Mouse (Mus musculus) cerebellum, adult 18-20 months (tissue): ENCODE data around the gene Ccdc186.
"Not testable (repeated sequence)": the region's sequence is repeated elsewhere in the genome, so short reads cannot be mapped to it uniquely, and the experiment has no call there.

Experiments
- DNase-seq, 2 experiments: peaks; one replicate each; pipeline ENCODE4 v3.0.0; 2021

The Ccdc186 gene

DNA sequence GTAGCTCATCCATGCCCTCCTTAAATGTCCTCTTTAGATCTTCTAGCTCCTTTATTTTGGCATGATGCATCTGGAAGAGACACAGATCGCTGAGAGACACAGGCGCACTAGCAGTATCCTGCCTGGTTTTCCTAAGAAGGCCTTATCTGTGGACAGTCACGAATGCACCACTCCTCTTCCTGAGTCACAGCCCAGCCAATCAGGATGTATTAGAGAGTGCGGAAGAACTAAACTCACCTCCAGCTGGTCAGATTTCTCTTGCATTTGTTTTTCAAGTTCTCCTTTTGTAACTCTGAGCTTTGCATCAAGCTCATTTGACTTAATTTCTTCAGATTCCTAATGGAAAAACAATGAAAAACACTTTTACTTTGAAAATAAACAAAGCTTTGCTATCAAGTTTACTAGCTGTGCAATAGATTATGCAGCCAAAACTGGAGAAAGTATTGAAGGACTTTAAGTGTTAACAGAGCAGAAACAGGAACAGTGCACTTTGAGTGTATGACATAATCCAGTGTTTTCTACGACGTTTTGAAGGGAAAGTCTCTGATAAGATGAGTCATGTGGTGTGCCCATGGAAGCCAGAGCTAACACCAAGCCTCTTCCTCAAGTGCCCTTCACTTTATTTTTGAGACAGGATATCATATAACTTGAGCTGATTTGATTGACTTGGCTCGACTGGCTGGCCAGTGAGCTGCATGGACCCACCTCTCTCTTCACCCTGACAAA, 20.9 kb downstream of the Ccdc186 start:
- no peak for DNase-seq

DNA sequence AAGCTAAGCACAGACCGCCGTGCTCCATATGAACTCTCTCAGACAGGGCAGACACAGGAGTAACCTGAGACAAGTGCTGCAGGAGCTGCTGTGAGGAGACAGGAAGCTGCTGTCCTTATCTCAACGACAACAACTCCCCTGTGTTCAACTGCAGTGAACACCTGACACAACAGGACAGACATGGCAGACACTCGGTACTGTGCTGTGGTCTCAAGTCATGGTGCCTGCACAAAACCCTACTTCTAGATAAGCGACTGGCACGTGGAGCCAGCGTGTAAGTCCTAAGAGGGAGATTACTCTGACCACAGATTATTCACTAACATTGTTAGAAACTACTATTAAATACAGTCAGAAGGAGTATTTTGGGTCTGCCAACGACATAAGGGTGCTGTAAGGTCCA, 21.8 kb downstream of the Ccdc186 start:
- DNase-seq, result no peak

DNA sequence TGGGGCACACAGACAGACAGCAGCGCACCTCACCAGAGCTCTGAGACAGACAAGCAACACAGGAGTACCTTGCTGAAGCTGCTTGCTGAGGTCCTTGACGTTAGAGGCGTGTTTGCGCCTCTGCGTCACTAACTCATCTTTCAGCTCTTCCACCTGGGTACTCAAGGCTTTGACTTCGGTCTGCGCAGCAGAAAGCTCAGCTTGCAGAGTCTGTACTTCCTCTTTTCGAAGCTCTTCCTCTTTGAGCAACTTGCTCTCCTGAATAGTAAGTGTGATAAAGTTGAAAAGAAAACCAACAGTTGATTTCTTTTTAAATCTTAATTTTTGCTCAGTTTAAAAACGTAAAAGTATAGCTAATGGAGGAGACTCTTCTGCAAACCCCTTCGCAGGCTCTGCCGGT, 24.6 kb downstream of the Ccdc186 start:
- no peak for DNase-seq

DNA sequence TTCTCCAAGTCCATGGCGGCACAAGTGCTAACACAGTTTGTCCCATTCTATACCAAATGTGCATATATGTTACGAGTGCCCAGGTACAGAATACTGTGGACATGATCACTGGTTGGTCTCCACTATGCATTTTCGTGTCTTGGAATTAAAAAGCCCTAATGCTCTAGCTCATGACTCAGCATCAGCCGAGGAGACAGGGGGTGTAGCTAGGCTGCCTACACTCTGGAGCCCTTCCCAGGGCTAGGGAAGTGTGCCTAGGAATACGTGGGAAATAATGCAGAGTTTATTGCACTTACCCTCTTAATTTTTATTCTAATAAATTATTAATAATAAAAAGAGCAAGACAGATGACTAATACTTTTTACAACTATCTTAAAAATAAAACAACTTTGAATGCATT, 33.0 kb downstream of the Ccdc186 start:
- DNase-seq, result no peak

DNA sequence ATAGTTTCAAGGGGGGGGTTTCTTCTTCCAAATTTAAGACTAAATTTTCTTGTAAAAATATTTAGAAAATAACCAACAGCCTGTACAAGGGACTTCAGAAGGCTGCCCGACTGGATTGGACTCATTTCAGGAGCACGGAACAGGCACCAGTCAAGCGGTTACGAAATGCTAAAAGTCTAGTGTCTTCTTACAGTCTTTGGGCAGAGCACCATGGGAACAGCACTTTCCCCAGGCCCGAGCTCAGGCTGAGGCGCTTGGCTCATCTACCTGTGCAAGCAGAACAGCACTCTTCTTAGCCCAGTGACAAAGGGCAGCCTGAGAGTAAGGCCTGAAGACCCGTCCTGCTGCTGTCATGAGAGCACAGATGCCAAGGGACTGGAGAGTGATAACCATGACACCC, 34.1 kb downstream of the Ccdc186 start:
- no peak for DNase-seq

DNA sequence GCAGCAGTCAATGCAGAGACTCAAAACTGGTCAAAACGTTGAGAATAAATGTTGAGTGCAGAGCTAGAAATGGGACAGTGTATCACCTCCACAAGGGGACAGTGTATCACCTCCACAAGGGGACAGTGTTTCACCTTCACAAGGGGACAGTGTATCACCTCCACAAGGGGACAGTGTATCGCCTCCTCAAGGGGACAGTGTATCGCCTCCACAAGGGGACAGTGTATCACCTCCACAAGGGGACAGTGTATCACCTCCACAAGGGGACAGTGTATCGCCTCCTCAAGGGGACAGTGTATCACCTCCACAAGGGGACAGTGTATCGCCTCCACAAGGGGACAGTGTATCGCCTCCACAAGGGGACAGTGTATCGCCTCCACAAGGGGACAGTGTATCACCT, 43.5 kb downstream of the Ccdc186 start:
- DNase-seq, result not testable (repeated sequence)

DNA sequence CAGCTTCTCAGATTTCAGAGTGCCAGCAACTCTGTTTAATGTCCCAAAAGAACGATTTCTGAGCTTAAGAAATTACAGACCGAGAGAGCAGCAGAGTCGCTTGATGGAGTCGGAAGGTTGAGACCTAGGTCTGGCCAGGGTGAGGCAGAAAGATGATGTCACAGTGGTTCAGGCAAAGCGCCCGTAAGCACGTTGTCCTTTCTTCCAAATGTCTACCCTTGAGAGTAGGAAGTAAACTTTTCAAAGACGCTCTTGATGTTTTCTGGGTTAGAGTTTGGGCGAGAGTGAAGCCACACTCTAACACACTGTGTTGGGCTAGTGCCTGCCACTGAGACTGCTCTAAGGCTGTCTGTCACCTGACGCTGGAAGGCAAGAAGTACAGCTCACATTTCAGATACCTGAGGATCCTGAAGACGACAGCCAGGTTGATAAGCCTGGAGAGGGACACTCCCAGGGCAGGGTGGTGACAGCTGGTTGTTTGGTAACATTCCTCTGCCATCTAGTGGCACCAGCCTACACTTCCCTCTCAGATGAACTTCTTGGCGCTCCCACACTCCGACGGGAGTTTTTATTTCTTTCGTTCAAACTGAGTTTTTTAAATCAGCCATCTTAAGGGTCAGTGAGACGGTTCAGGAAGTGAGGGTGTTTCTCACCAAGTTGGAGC, 45.1 kb downstream of the Ccdc186 start:
- DNase-seq, result peak; percentile 23 to 28

DNA sequence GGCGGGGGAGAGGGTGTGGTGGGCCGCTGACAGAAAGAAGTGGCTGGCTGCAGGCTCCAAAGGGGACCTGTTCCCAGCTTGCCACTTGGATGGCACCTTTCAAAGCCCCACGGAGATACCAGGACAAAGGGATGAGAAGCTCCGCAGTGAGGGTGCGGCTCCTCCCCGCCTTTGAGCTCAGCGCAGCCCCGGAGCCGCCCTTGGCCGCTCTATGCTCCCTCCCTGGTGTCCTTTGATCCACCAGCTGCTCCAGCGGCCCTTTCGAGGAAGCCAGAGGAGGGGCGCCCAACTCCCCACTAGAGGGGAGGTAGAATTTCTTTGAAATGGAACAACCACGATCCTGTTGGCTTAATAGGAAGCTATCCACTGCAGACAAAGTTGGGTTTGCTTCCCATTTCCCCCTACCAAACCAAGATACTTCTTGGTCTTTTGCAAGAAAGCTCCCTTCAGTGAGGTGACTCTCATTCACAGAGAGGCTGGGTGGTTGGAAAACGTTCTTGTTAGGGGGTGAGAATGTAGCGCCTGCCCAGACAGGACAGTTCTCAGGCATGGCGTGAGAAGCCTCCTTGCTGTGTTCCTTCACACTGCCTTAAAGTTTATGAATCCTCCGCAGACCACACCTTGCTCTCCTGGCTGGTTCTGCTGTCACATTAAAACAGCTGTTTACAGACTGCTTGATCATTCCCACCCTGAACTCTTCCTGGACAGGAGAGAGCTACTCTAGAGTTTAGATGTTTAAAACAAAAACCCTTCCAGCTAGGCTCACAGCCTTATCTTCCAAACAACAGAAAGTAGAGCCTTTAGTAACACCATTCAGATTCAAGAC, 45.9 kb downstream of the Ccdc186 start:
- no peak for DNase-seq

DNA sequence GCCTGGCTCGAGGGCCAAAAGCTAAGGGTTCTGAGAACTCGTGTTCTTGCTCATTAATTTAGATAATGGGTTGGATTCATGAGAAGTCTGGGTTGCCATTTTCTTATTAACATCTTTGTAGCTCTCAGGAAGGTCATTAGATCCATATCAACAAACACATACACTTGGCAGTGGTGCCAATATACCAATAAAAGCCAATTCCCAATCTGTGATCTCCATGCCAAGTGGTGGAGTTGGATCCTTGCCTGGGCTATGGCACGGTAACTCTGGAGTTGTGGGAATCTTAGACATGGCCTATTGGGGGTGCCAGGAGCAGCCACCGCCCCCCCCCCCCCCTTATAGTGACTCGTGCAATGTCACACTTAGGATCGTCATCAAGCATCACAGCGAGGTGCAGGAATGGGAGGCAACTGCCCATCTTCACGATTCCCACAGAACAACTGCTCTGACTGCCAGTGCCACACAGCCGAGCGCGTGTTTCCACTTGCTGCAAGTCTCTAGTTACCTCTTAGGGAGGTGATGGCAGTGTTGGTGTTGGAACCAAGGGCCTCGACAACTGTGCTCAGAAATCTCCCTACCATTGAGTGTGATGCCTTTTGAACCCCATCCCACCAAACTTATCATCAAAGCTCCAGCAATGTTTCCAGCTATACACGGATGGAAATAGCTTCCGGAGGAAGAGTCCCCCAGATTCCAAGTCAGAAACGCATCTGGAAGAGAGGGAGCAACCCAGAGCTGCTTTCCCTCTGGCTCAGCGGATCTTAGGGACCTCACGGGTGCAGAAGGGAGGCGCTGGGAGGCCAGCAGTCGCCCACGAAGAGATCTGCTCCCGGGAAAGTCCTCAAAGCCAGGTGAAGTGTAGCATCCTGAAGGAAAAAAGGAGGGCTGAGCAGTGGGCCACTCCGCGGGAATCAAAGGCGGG, 46.8 kb downstream of the Ccdc186 start:
- no peak for DNase-seq

DNA sequence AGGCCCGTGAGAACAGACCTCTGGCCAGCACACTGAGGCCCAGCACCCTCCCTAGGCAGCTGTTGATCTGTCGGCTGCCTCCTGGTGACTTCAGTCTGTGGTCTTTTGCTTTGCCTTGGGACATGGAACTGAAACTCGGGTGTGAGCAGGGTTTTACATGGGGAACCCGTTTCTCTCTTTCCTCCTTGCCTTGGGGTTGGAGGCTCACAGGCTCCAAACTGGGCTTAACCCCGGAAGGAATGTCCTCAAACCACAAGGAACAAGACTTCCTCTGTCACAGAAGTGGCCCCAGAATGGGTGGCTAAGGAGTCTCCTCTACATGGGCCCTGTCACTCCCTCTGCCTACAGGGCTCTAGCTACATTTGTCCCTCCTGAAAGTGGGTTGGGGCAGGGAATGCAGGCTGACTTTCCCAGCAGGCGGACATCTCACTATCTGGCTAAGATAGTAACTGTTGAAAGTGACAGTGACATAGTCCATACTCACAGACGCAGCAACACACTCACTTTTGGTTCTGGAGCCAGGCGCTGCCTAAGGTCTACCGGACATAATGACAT, 47.5 kb downstream of the Ccdc186 start:
- no peak for DNase-seq

DNA sequence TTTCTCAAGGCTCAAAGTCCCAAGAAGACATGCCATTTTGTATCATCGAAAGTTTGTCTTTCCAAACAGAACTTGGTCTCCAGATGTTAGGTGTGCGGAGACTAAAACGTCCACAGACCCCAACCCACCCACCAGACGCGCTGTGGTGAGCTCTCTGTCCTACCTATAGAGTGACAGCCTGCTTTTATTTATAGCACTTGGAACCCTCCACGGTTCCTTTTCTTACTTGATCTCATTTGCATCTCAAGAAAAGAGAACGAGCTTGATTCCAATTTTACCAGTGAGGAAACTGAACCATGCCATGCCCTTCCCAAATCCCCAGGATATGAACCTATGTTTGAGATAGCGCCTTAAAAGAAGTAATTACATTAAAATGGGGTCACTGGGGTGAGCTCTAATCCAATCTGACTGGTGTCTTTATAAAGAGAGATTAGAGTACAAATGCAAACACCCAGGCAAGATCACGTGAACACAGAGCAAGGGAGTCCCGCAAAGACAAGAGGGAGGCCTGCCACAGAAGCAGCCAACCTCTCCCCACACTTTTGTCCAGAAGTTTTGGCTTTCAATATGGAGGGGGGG, 48.5 kb downstream of the Ccdc186 start:
- no peak for DNase-seq

DNA sequence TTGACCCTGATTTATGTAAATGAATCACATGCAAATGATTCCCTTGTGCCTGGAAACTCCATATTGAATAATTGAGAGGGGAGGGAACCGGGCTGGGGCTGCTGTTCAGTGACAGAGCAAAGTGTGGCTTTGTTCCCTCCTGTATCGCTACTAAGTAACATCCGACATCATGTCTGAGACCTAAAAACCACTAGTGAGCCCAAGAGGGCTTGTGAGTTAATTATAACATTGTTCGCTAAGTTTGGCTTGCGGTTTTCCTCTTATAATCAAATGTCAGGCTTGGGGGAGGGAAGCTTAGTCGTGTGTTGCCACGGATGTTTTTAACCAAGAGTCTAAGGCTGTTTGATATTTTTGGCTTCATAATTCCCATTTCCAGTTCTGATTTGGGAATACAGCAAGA, 49.8 kb downstream of the Ccdc186 start:
- DNase-seq, result no peak

DNA sequence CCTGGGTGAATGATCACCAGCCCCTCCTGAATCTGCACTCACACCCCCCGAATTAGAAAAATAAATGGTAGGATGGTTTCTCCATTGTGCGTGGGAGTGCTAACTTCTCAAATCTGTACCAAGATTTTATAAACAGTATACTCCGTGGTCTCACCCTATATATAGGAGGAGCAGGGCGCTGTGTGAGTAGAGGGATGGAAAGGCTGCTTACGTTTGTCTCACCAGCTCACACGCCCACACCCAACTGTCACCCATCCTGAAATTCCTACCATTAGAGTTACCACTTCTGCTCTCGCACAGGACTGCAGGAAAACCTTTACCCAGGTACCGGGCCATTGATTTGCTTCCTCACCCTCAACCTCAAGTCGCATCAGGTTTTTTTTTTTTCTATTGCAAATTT, 53.0 kb downstream of the Ccdc186 start:
- no peak for DNase-seq

DNA sequence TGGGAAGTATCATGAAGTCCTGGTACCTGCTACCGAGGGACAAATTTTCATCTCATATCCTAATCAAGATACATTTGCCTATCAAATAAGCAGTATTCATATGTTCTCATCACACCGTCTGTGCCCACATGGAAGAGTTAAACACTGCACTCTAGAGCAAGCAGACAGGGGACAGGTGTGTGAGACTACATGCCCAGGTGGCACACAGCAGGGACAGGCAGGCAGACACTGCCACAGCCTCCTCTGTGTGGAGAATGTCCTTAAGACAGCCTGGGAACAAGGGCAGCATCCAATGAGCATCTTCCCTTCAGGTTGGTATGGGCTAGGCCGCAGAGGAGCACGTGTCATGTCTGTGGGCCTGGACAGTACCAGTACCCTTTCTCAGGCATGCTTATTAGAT, 59.3 kb downstream of the Ccdc186 start:
- DNase-seq, result peak; percentile 27 to 46

DNA sequence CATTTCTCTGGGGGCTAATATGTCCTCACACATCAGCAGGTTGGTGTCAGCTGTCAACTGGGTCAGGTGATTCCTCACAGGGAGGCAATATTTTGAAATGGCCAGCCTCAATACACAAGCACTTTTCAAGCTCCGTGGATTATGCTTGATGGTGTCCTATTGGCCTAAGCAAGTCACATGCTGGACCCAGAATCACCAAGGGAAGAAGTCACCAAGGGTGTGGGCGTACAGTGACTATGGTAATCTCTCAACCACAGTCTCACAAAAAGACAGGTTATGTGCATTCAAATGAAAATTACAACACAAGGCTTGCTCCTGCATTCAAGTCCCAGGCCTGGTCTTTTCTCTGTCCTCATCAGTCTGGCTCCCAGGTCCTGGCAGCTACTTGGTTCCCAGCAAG, 60.3 kb downstream of the Ccdc186 start:
- no peak for DNase-seq

DNA sequence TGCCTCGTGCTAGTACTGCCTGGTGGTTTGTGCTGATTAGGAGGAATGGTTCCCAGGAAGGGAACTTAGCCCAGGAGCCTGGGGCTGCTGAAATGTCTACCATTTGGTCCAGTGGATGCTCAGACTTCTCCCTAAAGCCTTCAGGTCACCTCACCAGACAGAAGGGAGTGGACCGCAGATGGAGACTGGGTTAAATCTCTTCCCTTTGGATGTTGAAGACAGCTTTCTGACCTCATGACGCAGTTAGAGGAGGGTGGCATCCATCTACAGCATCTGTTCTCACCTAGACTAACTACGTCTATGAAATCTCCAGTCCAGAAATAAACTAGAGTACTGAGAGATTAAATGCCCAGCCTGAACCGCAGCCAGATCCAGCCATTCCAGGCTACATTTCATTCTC, 60.9 kb downstream of the Ccdc186 start:
- no peak for DNase-seq

DNA sequence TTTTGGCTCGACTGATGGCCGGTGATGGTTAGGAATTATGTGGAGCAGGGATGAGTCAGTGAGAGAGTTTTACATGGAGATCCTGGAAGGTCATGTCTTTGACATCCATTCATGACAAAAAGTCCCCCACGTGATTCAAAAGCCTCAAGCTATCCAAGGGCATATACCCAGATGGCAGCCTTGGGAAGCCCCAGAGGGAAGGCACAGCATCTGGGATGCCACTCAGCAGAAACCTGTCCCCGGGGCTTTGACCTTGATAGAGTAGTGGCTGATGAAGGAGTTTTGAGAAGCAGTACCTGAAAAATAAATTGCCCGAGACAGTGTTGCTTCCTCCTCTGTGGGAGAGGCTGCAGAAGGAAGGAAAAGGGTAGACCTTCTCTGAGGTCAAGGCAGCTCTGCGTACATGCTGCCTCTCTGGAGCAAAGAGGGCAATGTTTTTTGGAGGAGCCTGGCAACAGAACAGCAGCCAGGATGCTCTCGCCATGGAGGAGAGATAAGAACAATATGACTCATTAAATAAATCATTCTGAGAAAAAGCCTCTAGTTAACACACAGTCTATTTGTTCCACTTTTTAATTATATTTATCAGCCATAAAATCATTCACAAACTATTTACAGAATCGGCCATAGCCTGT, 61.6 kb downstream of the Ccdc186 start:
- no peak for DNase-seq

DNA sequence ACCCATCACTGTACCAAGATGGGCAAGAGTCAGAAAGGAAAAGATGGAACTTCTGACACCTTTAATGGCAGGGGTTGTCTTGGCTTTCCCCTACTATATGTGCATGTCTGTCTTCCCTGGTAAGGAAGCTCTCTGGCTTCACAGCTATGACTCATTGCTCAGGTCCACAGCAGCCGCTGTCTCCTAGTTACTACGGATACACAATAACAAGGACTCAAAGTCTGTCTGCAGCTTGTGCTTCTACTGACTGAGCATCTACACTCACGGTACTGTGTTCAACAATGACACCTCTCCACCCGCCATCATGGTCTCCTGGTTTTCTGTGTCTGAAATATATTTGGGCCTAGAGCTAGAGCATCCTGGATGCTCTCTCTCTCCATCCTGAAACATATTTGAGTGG, 62.2 kb downstream of the Ccdc186 start:
- DNase-seq, result no peak

DNA sequence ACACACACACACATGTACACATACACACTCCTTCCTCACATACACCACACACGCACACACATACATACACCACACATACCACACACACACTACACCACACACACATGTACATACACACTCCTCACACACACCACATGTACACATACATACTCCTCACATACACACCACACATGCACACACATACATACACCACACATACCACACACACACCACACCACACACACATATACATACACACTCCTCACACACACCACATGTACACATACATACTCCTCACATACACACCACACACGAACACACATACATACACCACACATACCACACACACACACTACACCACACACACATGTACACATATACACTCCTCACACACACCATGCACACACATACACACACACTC, 63.7 kb downstream of the Ccdc186 start:
- no peak for DNase-seq

DNA sequence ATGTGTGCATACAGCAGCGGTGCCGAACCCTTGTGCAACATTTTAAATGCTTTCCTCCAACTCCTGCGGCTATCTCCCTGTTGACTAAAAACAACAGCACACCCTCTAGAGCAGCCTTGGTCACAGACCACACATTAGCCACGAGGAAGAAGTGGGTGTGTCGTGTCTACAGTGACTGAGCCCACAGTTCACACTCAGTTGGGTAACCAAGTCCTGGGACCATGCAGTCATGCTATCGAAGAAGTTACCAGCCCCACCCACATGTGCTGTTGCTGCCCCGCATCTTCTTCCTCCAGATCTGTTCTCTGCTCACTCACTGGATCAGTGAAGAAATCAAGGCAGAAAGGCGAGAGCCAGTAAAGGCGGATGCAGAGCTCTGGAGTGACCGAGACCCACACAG, 65.6 kb downstream of the Ccdc186 start:
- DNase-seq, result no peak

DNA sequence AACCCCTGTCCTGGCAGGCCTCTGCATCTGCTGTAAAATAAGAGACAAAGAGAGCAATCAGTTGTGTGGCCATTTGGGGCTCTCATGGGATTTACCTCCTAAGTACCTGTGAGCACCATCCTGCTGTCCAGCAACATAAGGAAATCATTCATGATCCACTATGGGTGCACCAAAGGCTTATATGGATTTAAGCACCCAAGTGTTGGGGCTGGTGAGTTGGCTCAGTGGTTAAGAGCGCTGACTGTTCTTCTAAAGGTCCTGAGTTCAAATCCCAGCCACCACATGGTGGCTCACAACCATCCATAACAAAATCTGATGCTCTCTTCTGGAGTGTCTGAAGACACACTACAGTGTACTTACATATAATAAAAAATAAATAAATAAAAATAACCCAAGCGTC, 67.5 kb downstream of the Ccdc186 start:
- DNase-seq, result not testable (repeated sequence)

DNA sequence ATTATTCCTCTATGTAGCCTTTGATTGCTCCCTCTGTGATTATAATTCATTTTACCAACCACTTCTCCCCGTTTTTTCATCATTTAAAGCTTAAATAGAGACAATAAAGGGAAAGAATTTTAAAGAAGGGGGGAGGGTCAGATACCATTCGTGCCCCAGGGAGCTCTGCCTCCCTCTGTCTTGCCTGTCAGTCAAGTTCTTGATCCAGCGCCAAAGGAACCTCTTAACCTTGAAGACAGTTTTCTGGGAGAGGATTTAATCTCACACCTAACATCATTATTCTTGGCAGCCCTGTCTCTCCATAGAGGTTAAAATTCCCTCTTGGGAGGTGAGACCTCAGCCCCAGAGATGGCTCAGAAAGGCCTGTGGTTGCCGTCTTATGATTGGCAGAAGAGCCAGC, 71.3 kb downstream of the Ccdc186 start:
- DNase-seq, result no peak
